8 mouse cellular contexts compared by ENCODE assay signal in the genomic region with DNA sequence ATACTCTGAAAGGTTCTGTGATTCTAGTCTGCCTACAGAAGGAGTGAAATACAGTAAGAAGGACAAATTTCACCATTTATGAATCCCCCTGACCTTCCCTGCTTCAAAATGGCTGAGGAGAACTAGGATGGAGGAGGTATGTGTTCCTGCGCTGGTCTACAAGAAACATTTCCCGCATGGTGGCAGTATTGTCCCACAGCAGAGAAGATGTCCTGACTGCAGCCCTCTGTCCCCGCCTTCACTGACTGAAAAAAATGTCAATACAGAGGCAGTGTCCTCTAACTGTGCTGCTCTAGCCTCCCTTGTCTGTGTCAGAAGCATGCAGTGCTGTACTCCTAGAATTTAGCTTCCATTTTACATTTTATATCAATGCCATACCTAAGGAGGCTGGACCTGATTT.
A peak's percentile ranks its signal among the peaks of the same experiment; 100 is the strongest.
DNase-seq lines count a peak whose midpoint lies in the region; ATAC-seq and TF ChIP-seq lines count a peak whose summit lies in the region.
"Not testable (repeated sequence)": the region's sequence is repeated elsewhere in the genome, so short reads cannot be mapped to it uniquely, and the experiment has no call there.

No protein-coding gene starts in this region.

- not testable (repeated sequence) for H3K9ac ChIP-seq in embryonic facial prominence, embryonic 14.5 days (ENCODE audit: low read depth, low read length); heart, adult 2 months (ENCODE audit: low read depth, low read length); hindbrain, postnatal 0 days (replicated peaks; ENCODE audit: low read length); lung, postnatal 0 days (replicated peaks; ENCODE audit: low read depth); neural tube, embryonic 11.5 days (ENCODE audit: low read length)

- H3K27ac ChIP-seq in embryonic facial prominence, embryonic 14.5 days (replicated peaks; ENCODE audit: low read depth, low read length); lung, postnatal 0 days (ENCODE audit: low read length); neural tube, embryonic 11.5 days (ENCODE audit: low read depth, low read length): not testable (repeated sequence)
- H3K27ac ChIP-seq in heart, adult 2 months = peak overlapping the region; percentile 73
- H3K27ac ChIP-seq in hindbrain, postnatal 0 days = peak overlapping the region; percentile 76
- H3K27ac ChIP-seq in limb, embryonic 10.5 days = peak overlapping the region; percentile 66; the same call in 1 of the 2 replicates

- peak overlapping the region; percentile 28; the same call in 1 of the 2 replicates for H3K4me2 ChIP-seq in embryonic facial prominence, embryonic 14.5 days (ENCODE audit: low read depth, low read length)
- peak overlapping the region; percentile 27; the same call in 1 of the 2 replicates for H3K4me2 ChIP-seq in hindbrain, postnatal 0 days (ENCODE audit: low read depth, low read length)
- not testable (repeated sequence) for H3K4me2 ChIP-seq in lung, postnatal 0 days (replicated peaks; ENCODE audit: low read depth, low read length); neural tube, embryonic 11.5 days (ENCODE audit: low read depth)

- peak; percentile 84 for DNase-seq in R1 (ENCODE audit: low read depth, low spot score)
- peak; percentile 82 for DNase-seq in embryonic facial prominence, embryonic 14.5 days (ENCODE audit: low spot score)
- peak in 1 of 2 experiments; percentile 82 for DNase-seq in heart, adult 2 months
- DNase-seq in hindbrain, postnatal 0 days (ENCODE audit: low spot score) = peak; percentile 83
- DNase-seq in limb, embryonic 10.5 days (ENCODE audit: low spot score) = peak; percentile 47
- DNase-seq in lung, postnatal 0 days (ENCODE audit: low spot score) = peak; percentile 69
- DNase-seq in neural tube, embryonic 11.5 days (ENCODE audit: low spot score) = peak; percentile 68
- peak; percentile 63 for DNase-seq in yolk sac, embryonic 10.5 days (ENCODE audit: low spot score)

- not testable (repeated sequence) for TF ChIP-seq POLR2A in heart, adult 2 months (IDR thresholded peaks at IDR 0.05; ENCODE audit: insufficient read depth, low read depth, low read length)

- ATAC-seq in embryonic facial prominence, embryonic 14.5 days (ENCODE audit: low read depth) = peak; percentile 65; the same call in 1 of the 2 replicates
- ATAC-seq in hindbrain, postnatal 0 days = peak; percentile 76
- ATAC-seq in lung, postnatal 0 days = peak; percentile 78
- not testable (repeated sequence) for ATAC-seq in neural tube, embryonic 11.5 days (ENCODE audit: insufficient read depth, low FRiP score, low TSS enrichment)

- TF ChIP-seq CTCF in heart, adult 2 months (IDR thresholded peaks at IDR 0.05) = peak; percentile 71
- peak; percentile 68 for TF ChIP-seq CTCF in hindbrain, postnatal 0 days (IDR thresholded peaks at IDR 0.05; ENCODE audit: low read depth)
- peak; percentile 75 for TF ChIP-seq CTCF in lung, postnatal 0 days (IDR thresholded peaks at IDR 0.05)

- H3K4me1 ChIP-seq in embryonic facial prominence, embryonic 14.5 days (ENCODE audit: control insufficient read depth, insufficient read depth, low read length); heart, adult 2 months (ENCODE audit: control insufficient read depth, insufficient read depth, low read length); hindbrain, postnatal 0 days (ENCODE audit: insufficient read depth, low read length); limb, embryonic 10.5 days; lung, postnatal 0 days (ENCODE audit: insufficient read depth, low read depth, low read length); neural tube, embryonic 11.5 days (ENCODE audit: control insufficient read depth, insufficient read depth, low read length): not testable (repeated sequence)

- not testable (repeated sequence) for H3K36me3 ChIP-seq in embryonic facial prominence, embryonic 14.5 days (ENCODE audit: control insufficient read depth, insufficient read depth, low read length); heart, adult 2 months (ENCODE audit: control insufficient read depth, insufficient read depth, low read length); hindbrain, postnatal 0 days (ENCODE audit: insufficient read depth, low read length); lung, postnatal 0 days (ENCODE audit: insufficient read depth, low read length); neural tube, embryonic 11.5 days (ENCODE audit: control insufficient read depth, insufficient read depth, low read length)
- peaks cover 62% of the 10 kb centered on the region for H3K36me3 ChIP-seq in limb, embryonic 10.5 days

- intact Hi-C loops in heart, adult 2 months (cut with DNase I) = loop anchor here (5.0 kb wide), 1 partner anchor 63 kb away; no protein-coding TSS in a partner anchor

- H3K9me3 ChIP-seq in embryonic facial prominence, embryonic 14.5 days (ENCODE audit: control insufficient read depth, low read length); hindbrain, postnatal 0 days (ENCODE audit: low read length); limb, embryonic 10.5 days (replicated peaks); lung, postnatal 0 days (ENCODE audit: low read length); neural tube, embryonic 11.5 days (ENCODE audit: control insufficient read depth, low read length): not testable (repeated sequence)

- peak overlapping the region; percentile 21; the same call in 1 of the 2 replicates for H3K4me3 ChIP-seq in embryonic facial prominence, embryonic 14.5 days (ENCODE audit: low read depth, low read length)
- peak overlapping the region; percentile 45 for H3K4me3 ChIP-seq in heart, adult 2 months
- peak overlapping the region; percentile 18; the same call in 1 of the 2 replicates for H3K4me3 ChIP-seq in hindbrain, postnatal 0 days (ENCODE audit: low read length)
- H3K4me3 ChIP-seq in limb, embryonic 10.5 days = peak overlapping the region; percentile 31
- peak overlapping the region; percentile 24; the same call in 1 of the 2 replicates for H3K4me3 ChIP-seq in lung, postnatal 0 days (ENCODE audit: low read depth, low read length)
- H3K4me3 ChIP-seq in neural tube, embryonic 11.5 days (ENCODE audit: low read depth, low read length) = not testable (repeated sequence)

- TF ChIP-seq EP300 in heart, adult 2 months (IDR thresholded peaks at IDR 0.05; ENCODE audit: insufficient read depth, low read depth, low read length); lung, postnatal 0 days (IDR thresholded peaks at IDR 0.05): not testable (repeated sequence)

- H3K79me2 ChIP-seq in heart, adult 2 months (replicated peaks; ENCODE audit: control insufficient read depth, insufficient read depth, low read length) = not testable (repeated sequence)

- 54% methylated on average over 3 of the region's 3 CpGs for WGBS in embryonic facial prominence, embryonic 14.5 days
- WGBS in heart, adult 2 months = 66% methylated on average over 3 of the region's 3 CpGs
- 66% methylated on average over 3 of the region's 3 CpGs for WGBS in hindbrain, postnatal 0 days
- 86% methylated on average over 3 of the region's 3 CpGs for WGBS in limb, embryonic 10.5 days
- WGBS in lung, postnatal 0 days = 78% methylated on average over 3 of the region's 3 CpGs
- WGBS in neural tube, embryonic 11.5 days = 66% methylated on average over 3 of the region's 3 CpGs

- not testable (repeated sequence) for H3K27me3 ChIP-seq in embryonic facial prominence, embryonic 14.5 days (replicated peaks; ENCODE audit: control insufficient read depth, insufficient read depth, low read length); heart, adult 2 months (ENCODE audit: control insufficient read depth, insufficient read depth, low read length); hindbrain, postnatal 0 days (ENCODE audit: insufficient read depth, low read length); limb, embryonic 10.5 days (ENCODE audit: low read depth, poor library complexity, severe bottlenecking); lung, postnatal 0 days (replicated peaks; ENCODE audit: insufficient read depth, low read length); neural tube, embryonic 11.5 days (ENCODE audit: control insufficient read depth, insufficient read depth, low read length)
